Mouse (Mus musculus) embryo, embryonic 11.5 days (tissue): Measurements from ENCODE around the gene Me3.

Experiments used
- DNase-seq: peaks from one replicate; pipeline ENCODE4 v3.0.0-alpha.2; 2012; ENCODE audit warnings: low read depth, low spot score

Gene Me3

DNA sequence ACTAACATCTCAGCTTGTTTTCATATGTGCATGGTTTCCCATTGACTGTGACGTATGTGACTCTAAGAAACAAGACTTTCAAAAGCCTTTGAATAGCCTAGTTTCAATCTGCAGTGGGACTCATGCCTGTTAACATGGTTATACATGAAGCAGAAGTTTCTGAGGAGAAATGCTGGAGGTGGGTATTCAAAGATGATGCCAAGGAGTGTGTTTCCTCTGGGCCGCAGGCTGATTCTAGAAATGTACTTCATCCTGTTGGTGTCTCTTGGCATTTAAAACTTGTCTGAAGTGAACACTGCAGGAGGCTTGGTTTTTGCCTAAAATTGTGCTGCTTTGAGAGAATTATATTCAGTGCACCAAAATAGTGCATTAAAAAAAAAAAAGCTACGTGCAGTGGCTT, 34.2 kb downstream of the Me3 start:
- no peak for DNase-seq

DNA sequence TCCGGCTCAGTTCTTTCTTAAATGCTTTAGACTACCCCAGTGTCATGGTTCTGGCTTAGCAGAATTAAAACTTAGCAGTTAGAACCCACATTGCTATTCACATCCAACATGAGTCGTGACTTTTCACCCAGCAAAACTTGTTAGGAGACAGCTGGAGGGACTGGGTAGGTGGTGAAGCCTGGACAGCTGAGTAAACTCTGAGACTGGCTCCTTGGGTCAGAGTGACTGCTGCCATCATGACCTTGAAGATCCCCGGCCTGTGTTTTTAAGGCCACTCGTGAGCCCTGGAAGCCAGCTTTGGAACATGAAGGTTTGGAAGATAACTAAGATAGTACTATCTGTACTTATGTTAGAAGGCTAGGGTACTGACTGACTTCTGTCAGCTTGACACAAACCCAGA, 35.4 kb downstream of the Me3 start:
- DNase-seq, result no peak

DNA sequence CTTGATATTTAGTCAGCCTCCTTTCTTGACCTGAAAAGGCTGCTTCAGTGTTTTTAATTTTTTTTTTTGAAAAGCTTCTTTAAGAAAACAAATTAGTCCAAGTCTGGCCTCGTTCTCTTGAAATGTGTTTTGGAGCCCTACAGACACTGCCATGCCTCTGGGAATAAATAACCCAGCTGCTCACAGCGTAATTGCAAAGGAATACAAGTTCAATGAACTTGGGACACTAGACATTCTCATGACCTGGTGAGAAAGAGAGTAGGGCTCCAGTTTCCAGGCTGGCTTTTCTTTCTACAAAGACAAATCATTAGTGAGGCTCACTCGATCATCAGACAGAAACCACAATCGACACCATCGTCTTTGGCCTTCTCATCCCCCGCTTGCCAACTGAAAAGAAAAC, 37.3 kb downstream of the Me3 start:
- no peak for DNase-seq

DNA sequence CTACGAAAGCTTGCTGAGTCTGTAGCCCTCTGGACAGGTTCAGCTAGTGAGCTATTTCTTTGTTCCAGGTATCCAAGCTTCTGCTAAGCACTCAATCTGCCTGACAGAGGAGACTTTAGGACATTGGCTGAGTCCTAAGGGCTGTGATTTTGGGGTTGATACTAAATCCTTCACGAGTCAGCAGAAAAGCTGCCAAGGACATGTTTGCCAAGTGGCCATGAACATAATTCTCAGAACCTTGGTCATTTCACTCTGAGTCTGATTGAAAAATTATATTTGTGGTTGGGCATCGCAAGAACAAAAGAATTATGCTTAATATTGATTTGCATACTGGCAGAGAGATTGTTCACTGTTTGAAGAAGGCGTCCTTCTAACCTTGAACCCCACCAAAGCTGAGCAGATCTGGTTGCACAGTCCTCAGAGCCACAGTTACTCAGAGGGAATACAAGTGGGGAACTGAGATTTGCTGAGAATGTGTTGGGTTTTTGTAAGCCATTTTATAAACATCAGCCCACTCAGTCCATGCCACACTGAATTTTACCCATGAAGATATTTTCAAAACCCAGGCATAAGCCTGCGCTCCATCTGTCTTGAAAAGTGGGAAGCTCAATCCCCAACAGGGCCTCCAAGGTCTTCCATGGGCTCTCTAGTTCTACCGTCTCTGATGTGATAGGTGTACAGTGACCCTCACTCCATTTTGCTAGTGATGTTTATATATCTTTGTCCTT, 39.1 kb downstream of the Me3 start:
- no peak for DNase-seq

DNA sequence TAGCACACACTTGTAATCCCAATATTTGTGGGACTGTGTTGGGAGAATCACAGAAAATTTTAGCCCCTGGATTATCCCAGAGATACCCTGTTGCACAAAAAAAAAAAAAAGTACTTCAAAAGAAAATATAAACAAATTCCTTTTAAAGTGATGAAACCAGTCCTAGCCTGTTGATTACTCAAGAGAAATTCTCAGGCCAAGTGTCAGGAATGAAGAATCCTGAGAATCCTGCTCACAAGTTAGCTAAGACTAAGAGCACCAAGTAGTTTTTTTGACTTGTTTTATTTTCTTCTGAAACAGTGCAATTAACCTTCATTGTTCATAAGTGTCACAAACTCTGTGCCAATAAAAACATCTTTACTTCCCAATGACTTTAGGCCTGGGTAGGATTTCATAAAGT, 44.0 kb downstream of the Me3 start:
- no peak for DNase-seq

DNA sequence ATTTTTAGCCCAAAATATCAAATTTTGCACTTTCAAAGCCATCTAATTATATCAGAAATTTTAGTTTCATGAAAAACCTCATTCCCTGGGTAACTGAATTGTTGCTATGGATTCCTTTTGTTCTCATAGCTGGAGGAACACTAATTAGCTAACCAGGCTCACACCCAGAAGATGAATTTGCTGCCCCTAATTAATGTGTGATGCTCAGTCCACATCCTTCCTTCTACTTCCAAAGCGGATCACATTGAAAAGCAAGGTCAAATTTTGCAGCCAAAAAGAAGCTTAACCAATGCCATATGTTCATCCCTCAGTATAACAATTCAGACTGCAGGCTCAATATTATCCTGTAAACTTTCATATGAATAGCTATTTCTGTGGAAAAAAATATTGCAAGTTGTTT, 45.7 kb downstream of the Me3 start:
- no peak for DNase-seq

DNA sequence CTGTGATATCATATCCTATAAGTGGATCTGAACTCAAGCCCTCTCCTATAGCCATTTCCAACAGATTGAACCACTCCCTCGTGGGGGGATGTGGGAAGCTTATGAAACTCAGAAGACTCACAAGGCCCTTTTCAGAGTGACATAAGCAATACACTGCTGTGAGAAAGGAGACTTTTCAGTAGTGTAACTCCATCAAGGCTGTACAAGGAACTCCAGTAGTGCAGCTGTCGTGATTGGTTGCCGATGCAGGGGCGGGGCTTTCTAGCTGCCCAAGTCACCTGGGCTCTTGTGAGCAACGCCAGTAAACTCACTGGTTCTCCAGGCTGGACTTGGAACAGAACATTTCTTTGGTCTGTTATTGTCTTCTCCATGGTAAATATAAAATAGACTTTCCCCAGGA, 46.5 kb downstream of the Me3 start:
- no peak for DNase-seq

DNA sequence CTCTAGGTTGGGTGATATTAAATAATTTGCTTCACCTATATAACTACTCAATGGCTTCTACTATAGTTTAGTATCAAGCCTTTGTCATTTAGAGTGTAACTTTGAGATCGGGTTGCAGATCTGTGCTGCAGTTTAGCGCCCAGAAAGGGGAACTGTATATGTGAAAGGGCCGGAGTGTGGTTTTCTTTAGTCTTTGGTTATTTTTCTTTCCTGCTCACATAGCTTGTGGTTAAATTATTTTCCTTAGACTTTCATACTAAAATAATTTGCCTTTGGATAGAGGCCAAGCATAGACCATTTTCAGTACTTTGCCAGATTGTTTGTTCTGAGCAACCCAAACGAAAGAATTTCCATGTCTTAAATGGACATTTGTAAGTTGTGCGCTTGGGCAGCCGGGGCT, 46.9 kb downstream of the Me3 start:
- no peak for DNase-seq

DNA sequence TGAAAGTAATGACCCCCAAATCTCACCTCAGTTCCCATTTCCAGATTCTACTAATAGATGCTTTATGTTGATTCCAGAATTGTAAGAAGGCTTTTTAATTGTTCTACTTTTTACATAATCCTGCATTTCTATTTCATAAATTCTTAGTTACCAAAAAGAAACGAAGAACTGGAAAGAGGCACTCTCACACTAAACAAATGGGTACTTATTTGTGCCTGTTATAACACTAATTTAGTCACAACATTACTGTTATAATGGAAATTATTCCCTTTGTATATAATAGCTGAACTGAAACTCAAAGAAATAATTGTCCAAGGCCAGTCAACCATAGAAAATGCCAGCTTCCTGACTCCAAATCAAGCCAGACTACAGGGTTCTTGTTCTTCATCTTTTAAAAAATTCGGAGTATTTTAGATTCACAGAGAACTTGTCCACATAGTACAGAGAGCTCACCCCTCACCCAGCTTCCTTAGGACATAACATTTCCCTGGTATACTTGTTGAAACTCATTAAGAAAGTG, 47.5 kb downstream of the Me3 start:
- no peak for DNase-seq

DNA sequence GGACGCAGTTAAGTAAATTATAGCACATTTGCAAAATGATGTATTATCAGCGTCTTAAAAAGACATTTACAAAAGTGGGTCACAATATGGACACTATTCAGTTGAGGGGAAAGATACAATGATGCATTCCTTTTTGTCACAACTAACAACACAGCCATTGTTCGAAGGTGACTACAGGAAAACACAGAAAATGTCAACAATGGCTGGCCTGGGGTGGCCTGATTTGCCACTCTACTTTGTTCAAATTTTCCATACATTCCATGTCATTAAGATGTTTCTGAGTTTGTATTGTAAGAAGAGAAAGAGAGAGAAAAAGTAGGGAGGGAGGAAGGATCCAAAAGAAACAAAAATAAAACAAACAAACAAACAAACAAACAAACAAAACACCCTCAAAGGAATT, 48.7 kb downstream of the Me3 start:
- no peak for DNase-seq

DNA sequence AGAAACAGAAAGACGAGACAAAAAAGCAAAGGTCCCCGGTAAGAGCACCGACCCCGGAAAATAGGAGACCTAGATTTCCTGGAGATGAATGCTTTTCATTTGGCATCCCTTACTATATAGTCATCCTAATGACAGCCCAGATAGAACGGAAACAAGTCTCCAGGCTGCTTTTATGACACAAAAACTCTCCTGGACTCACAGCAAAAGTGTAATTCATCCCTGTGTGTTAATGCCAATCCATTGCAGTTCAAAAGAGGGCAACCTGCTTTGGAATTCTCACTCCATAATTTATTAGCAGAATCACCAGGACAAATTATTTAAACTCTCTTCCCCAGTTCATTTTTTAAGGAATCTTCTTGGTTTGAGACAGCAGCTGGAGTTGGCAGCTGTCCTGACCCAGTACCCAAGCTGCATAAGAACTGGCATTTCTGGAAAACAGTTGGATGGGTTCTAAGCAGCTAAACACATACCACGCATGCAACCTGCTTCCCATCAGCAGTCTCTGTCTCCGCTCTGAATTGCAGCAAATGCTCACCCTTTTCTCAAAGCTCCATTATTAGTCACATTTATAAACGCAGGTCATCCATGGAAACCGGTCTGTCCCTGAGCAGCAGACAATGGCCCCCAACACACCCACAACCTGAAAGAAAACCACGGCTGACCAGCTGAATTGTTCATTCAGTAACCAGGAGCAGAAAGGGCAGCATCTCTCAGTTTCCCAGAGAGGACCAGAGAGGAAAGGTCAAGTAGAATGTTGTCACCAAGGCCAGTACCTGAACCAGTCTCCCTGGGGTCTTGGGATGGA, 49.7 kb downstream of the Me3 start:
- DNase-seq, result no peak

DNA sequence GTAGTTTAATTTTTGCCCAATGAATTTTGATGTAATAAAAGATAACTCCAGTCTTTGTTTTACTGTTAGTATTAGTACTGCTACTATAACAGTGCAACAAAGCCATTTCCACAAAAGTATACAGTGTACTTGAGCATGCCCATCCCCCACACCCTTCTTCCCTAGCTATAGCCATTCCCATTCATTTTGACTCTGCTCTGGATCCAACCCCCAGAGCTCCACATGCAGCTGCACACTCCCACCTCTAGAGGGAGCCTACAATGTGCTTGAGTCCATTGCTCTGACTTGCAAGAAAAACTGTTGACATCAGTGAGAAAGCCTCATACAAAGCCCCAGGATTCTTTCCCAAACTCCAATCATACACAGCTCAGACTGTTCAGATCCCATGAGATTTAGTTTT, 66.0 kb downstream of the Me3 start:
- peak; percentile 27 for DNase-seq

DNA sequence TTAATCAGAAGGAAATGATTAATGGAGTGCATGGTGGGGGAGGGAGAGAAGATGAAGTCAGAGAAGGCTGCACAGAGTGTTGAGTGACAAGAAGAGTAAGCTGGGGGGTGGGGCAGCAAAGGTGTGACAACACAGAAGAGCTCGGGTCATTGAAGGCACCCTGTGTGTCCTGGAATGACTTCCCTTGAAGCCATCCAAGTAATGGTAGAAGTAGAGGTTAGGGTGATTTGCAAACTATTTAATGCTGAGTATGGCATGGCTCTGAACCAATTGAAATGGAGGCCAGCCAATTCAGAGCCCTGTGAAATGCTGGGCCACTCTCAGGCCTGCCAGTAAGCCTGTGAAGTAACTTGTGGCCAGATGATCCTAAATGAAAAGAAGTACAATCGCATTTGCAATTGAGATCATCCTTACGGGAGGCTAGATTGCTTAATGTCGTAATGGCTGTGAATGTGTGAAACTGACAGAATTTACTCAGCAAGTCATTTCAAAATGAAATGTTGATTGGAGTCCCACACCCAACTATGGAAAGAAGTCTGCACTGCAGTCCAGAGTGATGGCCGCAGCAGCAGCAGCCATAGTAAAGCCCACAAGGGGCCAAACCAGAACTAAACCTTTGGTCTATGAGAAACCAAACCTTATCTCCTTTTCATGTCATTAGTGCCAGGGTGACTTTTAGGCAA, 67.6 kb downstream of the Me3 start:
- DNase-seq, result no peak

DNA sequence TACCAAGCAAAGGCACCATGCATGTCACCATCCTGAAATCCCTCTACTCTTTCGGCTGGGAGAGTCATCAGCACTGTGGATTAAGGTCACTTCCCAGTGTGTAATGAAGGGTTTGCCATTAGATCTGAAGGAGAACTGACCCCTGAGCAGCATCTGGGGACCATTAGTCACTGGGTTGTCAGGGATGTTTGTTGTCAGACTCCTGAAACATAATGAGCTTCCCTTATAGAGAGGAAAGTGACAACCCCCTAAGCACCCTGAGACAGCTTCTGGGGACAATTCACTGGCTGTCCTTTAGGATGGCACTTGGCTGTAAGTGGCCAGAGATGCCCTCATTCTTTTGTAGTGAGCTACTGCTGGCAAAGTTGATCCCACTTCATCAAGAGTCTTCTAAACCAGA, 68.3 kb downstream of the Me3 start:
- no peak for DNase-seq

DNA sequence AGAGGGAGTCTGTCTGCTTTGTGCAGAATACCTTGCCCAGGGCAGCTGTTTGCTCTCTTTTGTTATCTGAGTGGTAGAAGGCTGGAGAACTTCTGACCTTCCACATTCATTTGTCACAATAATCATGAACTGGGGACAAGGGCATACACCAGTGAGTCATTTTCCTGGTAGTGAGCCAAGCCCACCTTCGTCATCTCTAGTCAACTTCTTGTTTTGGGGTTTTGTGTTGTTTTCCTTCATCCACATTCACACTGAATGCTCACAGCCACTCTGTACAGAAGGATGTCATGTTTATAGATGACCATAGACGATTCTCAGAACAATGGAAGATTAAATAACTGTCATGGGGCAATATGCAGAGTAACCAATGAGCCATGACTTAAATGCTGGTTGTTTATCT, 78.6 kb downstream of the Me3 start:
- DNase-seq, result no peak

DNA sequence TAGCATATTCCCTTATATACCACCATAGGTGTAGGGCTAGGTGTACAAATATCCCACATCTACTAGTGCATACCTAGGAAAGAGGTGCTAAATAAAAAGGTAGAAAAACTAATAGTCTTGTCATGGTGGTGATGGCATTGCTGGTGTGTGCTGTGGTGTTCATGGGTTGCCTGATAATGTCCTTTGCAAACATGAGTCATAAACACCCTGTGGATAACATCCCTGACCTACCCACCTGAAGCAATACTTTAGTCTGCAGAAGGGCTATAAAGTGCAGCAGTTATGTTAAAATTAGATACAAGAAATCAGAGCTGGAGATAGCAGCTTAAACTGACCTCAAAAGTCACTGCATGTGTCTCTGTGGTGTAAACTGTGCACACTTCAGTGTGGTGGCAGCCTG, 80.9 kb downstream of the Me3 start:
- DNase-seq, result no peak

DNA sequence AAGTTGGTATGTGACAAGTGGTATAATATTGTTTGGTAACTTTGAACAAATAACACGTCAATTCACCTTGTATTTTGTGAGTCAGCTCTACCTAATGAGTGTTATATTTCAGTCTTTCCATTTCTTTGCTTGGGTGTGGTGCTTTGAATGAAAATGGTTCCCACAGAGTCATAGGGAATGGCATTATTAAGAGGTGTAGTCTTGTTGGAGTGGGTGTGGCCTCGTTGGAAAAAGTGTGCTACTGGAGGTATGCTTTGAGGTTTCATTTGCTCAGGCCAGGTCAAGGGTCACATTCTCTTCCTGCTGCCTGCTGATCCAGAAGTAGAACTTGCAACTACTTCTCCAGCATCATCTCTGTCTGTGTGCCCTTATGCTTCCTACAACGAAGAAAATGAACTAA, 84.0 kb downstream of the Me3 start:
- no peak for DNase-seq

DNA sequence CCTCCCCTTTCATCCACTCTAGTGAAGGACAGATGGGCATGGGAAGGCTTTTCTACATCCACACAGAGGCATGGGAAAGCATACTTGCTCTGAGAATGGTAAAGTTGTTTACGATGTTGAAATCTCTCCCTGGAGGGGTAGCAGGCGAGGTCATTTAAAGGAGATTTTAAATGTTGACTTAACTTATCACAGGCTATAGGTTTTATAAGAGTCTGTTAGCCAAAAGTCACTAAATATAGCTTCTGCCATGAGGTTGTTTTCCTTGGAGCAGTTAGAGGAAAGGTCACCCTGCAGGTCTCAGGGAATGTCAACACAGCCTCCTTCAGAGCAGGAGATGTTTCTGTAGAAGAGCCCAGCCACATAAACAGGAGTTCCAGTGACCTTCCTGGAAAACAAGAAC, 85.3 kb downstream of the Me3 start:
- DNase-seq, result no peak

DNA sequence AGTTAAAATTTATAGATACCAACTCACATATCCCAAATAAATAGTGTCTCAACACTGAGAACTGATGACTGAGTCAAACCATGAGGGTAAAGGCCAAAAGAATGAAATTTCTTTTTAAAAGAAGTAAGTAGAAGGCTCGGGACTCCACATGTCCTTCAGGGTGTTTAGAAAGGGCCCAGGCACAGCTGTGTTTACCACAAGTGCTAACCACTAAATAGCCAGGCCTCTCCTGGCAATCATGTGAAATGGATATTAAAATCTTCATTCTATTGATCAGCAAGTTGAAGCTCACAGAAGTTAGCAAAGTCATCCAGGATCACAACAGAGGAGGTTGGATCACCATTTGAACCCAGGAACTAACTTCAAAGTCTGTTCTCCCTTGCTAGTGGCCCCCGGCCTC, 86.1 kb downstream of the Me3 start:
- DNase-seq, result no peak

DNA sequence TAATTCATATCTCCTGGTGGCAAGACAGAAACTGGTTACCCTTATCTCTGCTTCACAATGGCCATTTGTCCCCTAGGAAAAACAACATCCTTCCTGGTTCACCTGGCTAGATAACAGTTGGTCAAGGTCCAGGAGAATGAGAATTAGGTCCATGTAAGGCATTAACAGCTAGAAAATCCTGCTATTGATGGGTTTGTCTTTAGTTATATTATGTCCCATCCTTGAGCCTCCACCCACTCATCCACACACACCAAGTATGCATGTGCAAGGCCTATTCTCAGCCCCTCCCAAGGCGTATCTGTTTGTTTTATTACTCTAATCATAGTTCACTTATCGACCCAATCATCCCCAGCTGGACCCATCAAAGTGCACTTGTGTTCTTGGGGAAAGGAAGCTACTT, 88.1 kb downstream of the Me3 start:
- DNase-seq, result no peak

DNA sequence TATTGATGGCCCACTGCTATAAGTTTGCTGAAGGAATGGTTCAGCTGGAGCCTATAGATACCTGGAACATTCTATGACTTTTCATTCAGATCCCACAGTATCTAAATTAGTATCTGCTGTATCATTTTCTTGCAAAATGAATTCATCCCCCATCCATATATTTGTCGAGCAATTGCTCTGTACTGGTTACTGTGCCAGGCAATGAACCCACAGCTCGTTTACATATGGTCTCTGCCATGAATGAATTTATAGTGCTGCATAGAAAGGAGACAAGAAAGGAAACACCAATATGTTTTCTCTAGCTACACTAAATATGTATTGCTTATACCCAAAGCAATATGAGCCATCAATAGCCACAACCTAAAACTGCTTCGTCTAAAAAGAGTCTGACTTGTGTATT, 94.5 kb downstream of the Me3 start:
- DNase-seq, result no peak

DNA sequence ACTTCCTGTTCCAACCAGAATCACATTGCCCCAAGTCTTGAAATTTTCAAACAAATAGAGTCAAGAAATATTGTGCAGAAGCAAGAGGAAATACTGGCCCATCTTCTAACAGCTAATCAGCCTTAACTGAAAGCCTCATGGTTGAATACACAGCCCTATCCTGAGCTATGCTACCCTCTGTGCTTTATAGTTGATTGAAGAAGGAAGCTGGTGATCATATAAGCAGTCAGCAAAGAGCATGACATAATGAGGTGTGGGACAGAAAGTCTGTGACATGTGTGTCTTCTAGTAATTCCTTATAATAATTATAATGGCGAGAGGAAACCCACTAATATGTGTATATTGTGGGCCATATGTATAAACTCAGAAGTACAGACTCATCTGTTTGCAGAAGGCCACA, 95.4 kb downstream of the Me3 start:
- DNase-seq, result no peak

DNA sequence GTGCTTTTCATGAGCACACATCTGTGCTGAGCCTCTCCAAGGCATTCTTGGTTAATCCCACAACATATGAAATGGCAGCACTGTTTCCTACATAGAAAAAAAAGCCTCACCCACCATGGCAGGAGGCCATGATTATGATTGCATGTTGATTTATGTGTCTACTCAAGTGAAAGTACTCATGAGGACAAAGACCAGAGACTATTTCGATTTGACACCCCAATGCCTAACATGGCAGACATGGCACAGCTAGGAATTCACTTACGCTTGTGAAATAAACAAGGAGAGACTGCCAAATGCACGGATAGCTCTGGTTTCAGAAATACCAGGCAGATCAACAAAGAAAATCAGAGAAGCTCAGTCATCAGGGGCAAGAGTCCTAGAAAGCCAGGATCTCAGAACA, 96.2 kb downstream of the Me3 start:
- no peak for DNase-seq
